Mouse (Mus musculus) embryonic facial prominence, embryonic 13.5 days (tissue): Measurements from ENCODE around the gene Crnkl1. TPM values are rescaled to one million over a fixed set of nuclear protein-coding genes. Genes with fewer than 3 reads are reported as not detected.

ENCODE experiments used
- ATAC-seq: fragments of 200-750 bp; cut with Nextera tagmentation; 2 replicates; pipeline ENCODE4 v1.8.0; 2017; ENCODE audit warnings: low read depth; ENCODE audit not compliant: insufficient number of reproducible peaks, insufficient read depth, low FRiP score, low TSS enrichment
- H3K27ac ChIP-seq: fragments of 300-500 bp; sonication (generic); 2 replicates; pipeline ENCODE4 v1.5.1; 2015; ENCODE audit warnings: moderate library complexity, mild to moderate bottlenecking, inconsistent platforms
- H3K27me3 ChIP-seq: fragments of 300-500 bp; sonication (generic); 2 replicates; pipeline ENCODE4 v1.6.1; 2015; ENCODE audit warnings: mild to moderate bottlenecking, inconsistent platforms
- H3K36me3 ChIP-seq: fragments of 300-500 bp; sonication (generic); 2 replicates; pipeline ENCODE4 v1.6.1; 2015; ENCODE audit warnings: mild to moderate bottlenecking, inconsistent platforms
- H3K4me1 ChIP-seq: fragments of 300-500 bp; sonication (generic); 2 replicates; pipeline ENCODE4 v1.6.1; 2015; ENCODE audit warnings: inconsistent platforms
- H3K4me2 ChIP-seq: fragments of 300-500 bp; sonication (generic); 2 replicates; pipeline ENCODE4 v1.6.1; 2015; ENCODE audit warnings: moderate library complexity, mild to moderate bottlenecking, inconsistent platforms
- H3K4me3 ChIP-seq: fragments of 300-500 bp; sonication (generic); 2 replicates; pipeline ENCODE4 v1.5.1; 2015; ENCODE audit warnings: mild to moderate bottlenecking, inconsistent platforms
- H3K9ac ChIP-seq: fragments of 300-500 bp; sonication (generic); 2 replicates; pipeline ENCODE4 v1.6.1; 2015; ENCODE audit warnings: mild to moderate bottlenecking, inconsistent platforms
- H3K9me3 ChIP-seq: fragments of 300-500 bp; sonication (generic); 2 replicates; pipeline ENCODE4 v1.6.1; 2016; ENCODE audit warnings: inconsistent platforms
- WGBS: fragments of 180-500 bp; shearing (Covaris S2); methylation state at CpG from one replicate; pipeline ENCODE4 v1.1.7; 2015; ENCODE audit warnings: mixed read lengths; 5-methylcytosine and 5-hydroxymethylcytosine counted together
- polyA plus RNA-seq: library from polyadenylated mRNA; unstranded; fragments of >200 nt; fragmentation: Nextera tagmentation; extraction: Ambion mirVana; gene quantifications from 2 replicates; pipeline ENCODE4 v1.2.1, GENCODE M21; 2015

The Crnkl1 gene
- polyA plus RNA-seq, 1 experiment from 2014 or later, result 33.8 TPM

- Histone ChIP-seq H3K9ac (no peak overlapping the region), H3K9me3 (no peaks in the 10 kb centered on the region), H3K27ac (peak overlapping the region; percentile 87), H3K36me3 (peaks cover 42% of the 10 kb centered on the region), H3K4me1 (peaks cover 90% of the 10 kb centered on the region), H3K27me3 (no peaks in the 10 kb centered on the region), H3K4me2 (0 out of 2 replicates have a peak overlapping the region, but pooled peaks have one; percentile 30), H3K4me3 (no peak overlapping the region)
- WGBS, result 50% methylated on average over 14 of the region's 14 CpGs
- no peak for ATAC-seq
These were observed 49.7 kb downstream of the Crnkl1 start for GRCm38 (mm10) chr2:145884913-145885785.

DNA sequence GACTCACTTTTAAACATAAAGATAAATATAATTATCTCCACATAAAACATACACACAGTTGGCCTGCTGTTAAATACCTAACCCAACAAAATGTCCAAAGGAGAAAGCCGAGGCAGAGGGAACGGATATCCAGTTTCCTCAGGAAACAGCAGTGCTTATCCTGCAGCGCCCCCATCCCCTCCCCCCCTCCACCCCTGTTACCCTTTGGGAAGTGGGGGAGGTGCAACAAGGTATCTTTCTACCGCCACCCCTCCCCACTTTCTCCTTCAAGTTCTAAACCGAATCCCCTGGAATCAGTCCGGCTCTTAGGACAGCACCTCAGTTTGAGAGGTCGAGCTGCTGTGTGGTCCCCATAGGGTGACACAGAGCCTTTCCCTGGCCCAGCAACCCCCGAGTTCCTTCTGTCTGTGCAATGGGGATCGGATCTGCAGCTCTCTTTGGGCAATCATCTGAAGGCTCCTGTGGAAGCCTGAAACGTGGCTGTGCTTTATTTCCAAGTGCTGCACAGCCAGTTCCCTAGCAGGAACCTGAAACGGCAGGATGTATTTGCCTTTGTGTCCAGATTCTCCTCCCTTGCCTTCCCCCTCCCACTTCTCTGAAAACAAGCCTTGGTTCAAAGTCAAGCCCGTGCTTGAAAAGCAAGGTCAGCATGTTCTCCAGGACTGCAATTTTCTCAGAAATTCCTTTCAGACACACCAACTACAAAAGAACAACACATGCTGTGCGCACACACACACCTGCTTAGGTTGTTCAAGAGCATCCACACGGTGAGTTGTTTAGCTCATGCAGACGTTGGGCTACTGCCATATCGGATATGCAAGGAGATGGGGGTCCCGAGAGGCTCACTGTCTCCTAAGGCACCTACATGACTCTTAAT lies 50.5 kb downstream of the Crnkl1 start:
- Histone ChIP-seq H3K4me2 (peak overlapping the region; percentile 30), H3K4me1 (peaks cover 88% of the 10 kb centered on the region), H3K9ac (no peak overlapping the region), H3K36me3 (peaks cover 46% of the 10 kb centered on the region), H3K4me3 (no peak overlapping the region), H3K9me3 (no peaks in the 10 kb centered on the region), H3K27me3 (no peaks in the 10 kb centered on the region), H3K27ac (peak overlapping the region; percentile 87)
- ATAC-seq, result no peak
- 19% methylated on average over 17 of the region's 17 CpGs for WGBS

- Histone ChIP-seq H3K36me3 (peaks cover 61% of the 10 kb centered on the region), H3K27ac (peak overlapping the region; percentile 97), H3K9me3 (no peaks in the 10 kb centered on the region), H3K27me3 (no peaks in the 10 kb centered on the region), H3K9ac (no peak overlapping the region), H3K4me2 (no peak overlapping the region), H3K4me3 (no peak overlapping the region), H3K4me1 (peaks cover 69% of the 10 kb centered on the region)
- 26% methylated on average over 2 of the region's 2 CpGs for WGBS
- no peak for ATAC-seq
These were observed 52.4 kb downstream of the Crnkl1 start for GRCm38 (mm10) chr2:145882398-145882797.

DNA sequence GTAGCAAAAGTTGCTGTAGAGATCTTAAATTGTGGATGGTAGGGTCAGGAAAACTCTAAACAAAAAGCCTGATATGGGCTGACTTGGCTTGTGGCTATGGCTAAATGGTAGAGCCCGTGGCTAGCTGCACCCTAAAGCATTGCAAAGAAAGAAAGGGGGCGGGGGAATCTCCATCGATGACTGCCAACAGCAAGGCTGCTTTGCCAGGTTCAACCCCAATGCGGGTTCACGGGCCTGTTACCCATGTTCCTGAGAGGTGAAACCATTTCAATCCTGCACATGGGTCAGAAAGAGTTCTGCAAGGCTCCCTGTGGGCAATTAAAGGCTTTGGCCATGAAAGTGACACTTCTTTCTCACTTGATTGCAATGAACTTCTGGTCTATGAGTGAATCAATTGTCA lies 52.9 kb downstream of the Crnkl1 start:
- Histone ChIP-seq H3K27ac (peak overlapping the region; percentile 97), H3K9me3 (no peaks in the 10 kb centered on the region), H3K9ac (no peak overlapping the region), H3K4me1 (peaks cover 64% of the 10 kb centered on the region), H3K36me3 (peaks cover 61% of the 10 kb centered on the region), H3K4me2 (peak overlapping the region; percentile 48), H3K4me3 (no peak overlapping the region), H3K27me3 (no peaks in the 10 kb centered on the region)
- ATAC-seq, result no peak
- 65% methylated on average over 5 of the region's 5 CpGs for WGBS

GRCm38 (mm10) chr2:145880887-145881747 lies 53.7 kb downstream of the Crnkl1 start:
- WGBS, result 20% methylated on average over 11 of the region's 11 CpGs
- Histone ChIP-seq H3K4me1 (peaks cover 59% of the 10 kb centered on the region), H3K4me2 (peak overlapping the region; percentile 48), H3K27me3 (no peaks in the 10 kb centered on the region), H3K36me3 (peaks cover 68% of the 10 kb centered on the region), H3K9ac (0 out of 2 replicates have a peak overlapping the region, but pooled peaks have one; percentile 44), H3K27ac (peak overlapping the region; percentile 97), H3K9me3 (no peaks in the 10 kb centered on the region), H3K4me3 (peak overlapping the region; percentile 16)
- peak; percentile 69 for ATAC-seq

GRCm38 (mm10) chr2:145877191-145877590 lies 57.6 kb downstream of the Crnkl1 start:
- no peaks in the 10 kb centered on the region for H3K9me3 ChIP-seq
- no peaks in the 10 kb centered on the region for H3K27me3 ChIP-seq
- H3K4me1 ChIP-seq, result peaks cover 22% of the 10 kb centered on the region
- 75% methylated on average over 3 of the region's 3 CpGs for WGBS
- no peak overlapping the region for H3K4me2 ChIP-seq
- peaks cover 44% of the 10 kb centered on the region for H3K36me3 ChIP-seq
- no peak for ATAC-seq
- no peak overlapping the region for H3K9ac ChIP-seq
- no peak overlapping the region for H3K27ac ChIP-seq
- no peak overlapping the region for H3K4me3 ChIP-seq

DNA sequence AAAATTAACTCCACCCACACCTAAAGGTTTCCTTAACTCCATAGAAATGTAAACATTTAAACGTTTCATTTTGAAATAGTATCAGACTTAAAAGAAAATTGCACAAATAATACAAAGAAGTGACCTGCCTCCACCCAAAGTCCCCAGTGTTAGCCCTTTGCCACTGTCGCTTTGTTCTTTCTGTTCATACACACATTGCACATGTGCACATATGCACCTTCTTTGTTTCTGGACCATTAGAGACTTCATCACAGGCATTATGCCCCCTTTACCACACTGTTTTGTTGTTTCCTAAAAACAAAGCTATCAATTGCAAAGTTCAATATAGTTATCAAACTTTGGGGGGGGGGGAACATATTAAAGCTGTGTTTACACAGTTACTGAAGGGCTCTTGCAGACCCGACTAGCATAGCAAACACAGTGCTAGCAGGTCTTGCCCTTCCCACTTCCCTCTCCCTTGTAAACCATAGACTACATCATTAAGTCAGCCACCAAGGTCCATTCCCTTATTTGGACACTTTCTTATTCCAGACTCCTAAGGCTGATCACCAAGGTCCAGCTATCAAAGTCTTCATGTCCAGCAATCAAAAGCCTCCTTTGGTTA lies 59.8 kb downstream of the Crnkl1 start:
- Histone ChIP-seq H3K9ac (no peak overlapping the region), H3K4me1 (no peaks in the 10 kb centered on the region; the same call in 1 of the 2 replicates), H3K36me3 (peaks cover 43% of the 10 kb centered on the region), H3K27me3 (no peaks in the 10 kb centered on the region), H3K9me3 (no peaks in the 10 kb centered on the region), H3K4me2 (no peak overlapping the region), H3K4me3 (no peak overlapping the region), H3K27ac (no peak overlapping the region)
- WGBS, result 75% methylated on average over 3 of the region's 3 CpGs
- ATAC-seq, result no peak

DNA sequence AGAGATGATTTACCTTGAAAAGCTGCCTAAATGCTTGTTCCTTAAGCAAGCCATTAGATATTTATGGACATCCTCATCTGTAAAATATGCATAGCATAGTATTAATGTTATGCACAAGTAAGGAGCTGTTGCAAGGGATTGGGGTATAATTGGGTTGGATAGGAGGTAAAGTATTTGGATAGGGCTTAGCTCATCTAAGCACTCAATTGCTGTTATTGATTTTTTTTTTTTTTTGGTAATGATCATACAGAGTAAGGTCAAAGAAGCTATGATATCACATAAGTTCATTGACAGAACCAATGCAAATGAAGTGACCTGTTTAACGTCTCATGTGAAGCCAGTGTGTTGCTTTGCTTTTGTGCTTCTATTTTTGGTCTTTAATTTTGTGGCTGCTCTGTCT lies 60.9 kb downstream of the Crnkl1 start:
- Histone ChIP-seq H3K9me3 (no peaks in the 10 kb centered on the region), H3K9ac (no peak overlapping the region), H3K4me1 (no peaks in the 10 kb centered on the region), H3K4me3 (no peak overlapping the region), H3K27ac (no peak overlapping the region), H3K36me3 (peaks cover 47% of the 10 kb centered on the region), H3K4me2 (no peak overlapping the region), H3K27me3 (no peaks in the 10 kb centered on the region)
- ATAC-seq, result no peak
- 71% methylated on average over 1 of the region's 1 CpGs for WGBS

- Histone ChIP-seq H3K4me2 (no peak overlapping the region), H3K36me3 (peaks cover 47% of the 10 kb centered on the region), H3K9ac (no peak overlapping the region), H3K4me3 (no peak overlapping the region), H3K9me3 (no peaks in the 10 kb centered on the region), H3K4me1 (no peaks in the 10 kb centered on the region), H3K27me3 (no peaks in the 10 kb centered on the region), H3K27ac (no peak overlapping the region)
- ATAC-seq, result no peak
- WGBS, result 94% methylated on average over 1 of the region's 1 CpGs
These were observed 62.7 kb downstream of the Crnkl1 start for GRCm38 (mm10) chr2:145872099-145872498.

- H3K4me2 ChIP-seq, result no peak overlapping the region
- no peaks in the 10 kb centered on the region for H3K4me1 ChIP-seq
- 0 out of 2 replicates have a peak, but pooled peaks cover 3% of the 10 kb centered on the region for H3K9me3 ChIP-seq
- no peaks in the 10 kb centered on the region for H3K27me3 ChIP-seq
- H3K36me3 ChIP-seq, result peaks cover 47% of the 10 kb centered on the region
- no peak overlapping the region for H3K27ac ChIP-seq
- no peak overlapping the region for H3K9ac ChIP-seq
- ATAC-seq, result no peak
- WGBS, result 71% methylated on average over 4 of the region's 4 CpGs
- no peak overlapping the region for H3K4me3 ChIP-seq
These were observed 63.5 kb downstream of the Crnkl1 start for GRCm38 (mm10) chr2:145871308-145871707.
